Mouse (Mus musculus) induced T-regulatory cell, adult 2 months (primary cell): Measurements from ENCODE around the gene Hnrnpr.

ENCODE experiments used
- DNase-seq: peaks from one replicate; pipeline ENCODE4 v3.0.0-alpha.2; 2012; ENCODE audit warnings: low read depth

Hnrnpr gene

GRCm38 (mm10) chr4:136310229-136311041, at the start of gene Hnrnpr:
Hnrnpr (plus strand) TSS chr4:136310942.
- peak; percentile 99 for DNase-seq

GRCm38 (mm10) chr4:136261912-136262311, 48.8 kb upstream of the Hnrnpr start:
- no peak for DNase-seq

- DNase-seq: no peak
Observed at GRCm38 (mm10) chr4:136263555-136263954, 47.2 kb upstream of the Hnrnpr start.

DNA sequence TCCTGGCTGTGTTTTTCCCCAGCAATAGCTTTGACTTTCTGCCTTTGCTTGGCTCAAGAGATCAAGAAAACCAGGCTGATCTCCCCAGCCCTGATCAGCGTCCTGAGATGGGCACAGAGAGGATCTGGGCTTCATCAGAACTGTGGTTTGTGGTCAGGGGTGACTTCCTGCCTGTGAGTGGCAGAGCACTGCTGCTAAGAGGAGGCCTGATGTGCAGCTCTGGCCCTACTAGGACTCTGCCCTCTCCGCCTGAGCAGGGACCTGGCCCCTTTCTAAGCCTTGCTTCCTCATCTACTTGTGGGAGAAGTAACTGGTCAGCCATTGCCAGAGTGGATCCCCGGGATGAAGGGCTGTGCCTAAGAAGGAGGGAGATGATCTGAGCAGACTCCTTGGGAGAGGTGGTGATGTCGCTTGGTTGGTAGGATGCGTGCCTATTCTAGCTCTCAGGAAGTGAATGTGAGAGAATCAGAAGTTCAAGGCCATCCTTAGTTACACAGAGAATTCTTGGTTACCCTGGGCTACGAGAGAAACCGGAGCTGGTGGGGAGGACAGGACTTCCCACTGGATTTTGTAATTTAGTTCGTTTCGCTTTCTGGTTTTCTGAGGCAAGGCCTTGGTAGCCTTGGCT, 43.9 kb upstream of the Hnrnpr start:
- peak; percentile 85 for DNase-seq

DNA sequence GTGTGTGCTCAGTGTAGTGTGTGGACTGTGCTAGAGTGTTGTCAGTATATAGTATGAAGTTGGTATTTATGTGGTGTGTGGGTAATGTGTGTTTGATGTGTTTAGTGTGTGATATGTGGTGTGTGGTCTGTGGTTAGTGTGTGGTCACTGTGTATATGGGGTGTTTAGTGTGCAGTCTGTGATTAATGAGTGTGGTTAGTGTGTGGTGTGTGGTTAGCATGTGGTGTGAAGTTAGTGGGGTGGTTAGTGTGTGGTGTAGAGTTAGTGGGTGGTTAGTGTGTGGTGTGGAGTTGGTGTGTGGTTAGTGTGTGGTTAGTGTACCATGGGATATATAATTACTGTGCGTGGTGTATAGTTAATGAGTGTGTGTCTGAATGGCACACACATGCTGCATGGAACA, 41.8 kb upstream of the Hnrnpr start:
- peak; percentile 33 for DNase-seq

DNA sequence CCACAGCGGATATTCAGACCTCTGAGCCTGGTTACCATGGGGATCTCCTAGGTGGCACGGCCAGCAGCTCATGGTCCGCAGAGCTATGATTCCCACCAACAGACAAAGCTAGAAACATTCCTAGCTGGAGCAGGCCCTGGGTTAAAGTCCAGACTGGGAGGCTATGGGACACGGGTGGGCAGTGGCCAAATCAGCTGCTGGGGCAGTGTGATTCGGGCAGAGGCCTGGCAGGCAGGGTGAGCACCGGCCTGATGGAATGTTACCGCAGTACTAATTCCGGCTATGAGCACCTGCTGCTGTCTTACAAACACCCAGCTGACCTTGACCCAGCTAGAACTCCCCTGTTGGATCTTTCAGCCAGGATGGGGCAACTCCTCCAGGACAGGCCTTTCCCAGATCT, 40.1 kb upstream of the Hnrnpr start:
- no peak for DNase-seq

- no peak for DNase-seq
Observed at GRCm38 (mm10) chr4:136281097-136281496, 29.6 kb upstream of the Hnrnpr start.

DNA sequence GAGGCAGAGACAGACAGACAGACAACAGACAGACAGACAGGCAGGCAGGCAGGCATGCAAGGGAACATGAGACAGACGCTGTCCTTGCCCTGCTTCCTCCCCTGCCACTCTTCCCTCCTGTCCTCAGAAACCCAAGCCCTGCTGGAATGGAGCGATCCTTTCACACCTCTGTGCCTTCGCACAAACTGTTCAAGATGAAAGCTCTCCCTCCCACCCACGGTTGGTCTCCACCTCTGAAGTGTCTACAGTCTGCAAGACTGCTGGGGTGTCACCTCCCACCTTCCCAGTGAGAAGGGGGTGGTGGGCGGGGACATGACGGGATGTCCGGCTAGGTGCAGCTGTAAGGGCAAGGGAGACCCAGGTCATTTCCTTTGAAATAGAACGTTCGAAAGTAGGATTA, 29.1 kb upstream of the Hnrnpr start:
- DNase-seq: no peak

DNA sequence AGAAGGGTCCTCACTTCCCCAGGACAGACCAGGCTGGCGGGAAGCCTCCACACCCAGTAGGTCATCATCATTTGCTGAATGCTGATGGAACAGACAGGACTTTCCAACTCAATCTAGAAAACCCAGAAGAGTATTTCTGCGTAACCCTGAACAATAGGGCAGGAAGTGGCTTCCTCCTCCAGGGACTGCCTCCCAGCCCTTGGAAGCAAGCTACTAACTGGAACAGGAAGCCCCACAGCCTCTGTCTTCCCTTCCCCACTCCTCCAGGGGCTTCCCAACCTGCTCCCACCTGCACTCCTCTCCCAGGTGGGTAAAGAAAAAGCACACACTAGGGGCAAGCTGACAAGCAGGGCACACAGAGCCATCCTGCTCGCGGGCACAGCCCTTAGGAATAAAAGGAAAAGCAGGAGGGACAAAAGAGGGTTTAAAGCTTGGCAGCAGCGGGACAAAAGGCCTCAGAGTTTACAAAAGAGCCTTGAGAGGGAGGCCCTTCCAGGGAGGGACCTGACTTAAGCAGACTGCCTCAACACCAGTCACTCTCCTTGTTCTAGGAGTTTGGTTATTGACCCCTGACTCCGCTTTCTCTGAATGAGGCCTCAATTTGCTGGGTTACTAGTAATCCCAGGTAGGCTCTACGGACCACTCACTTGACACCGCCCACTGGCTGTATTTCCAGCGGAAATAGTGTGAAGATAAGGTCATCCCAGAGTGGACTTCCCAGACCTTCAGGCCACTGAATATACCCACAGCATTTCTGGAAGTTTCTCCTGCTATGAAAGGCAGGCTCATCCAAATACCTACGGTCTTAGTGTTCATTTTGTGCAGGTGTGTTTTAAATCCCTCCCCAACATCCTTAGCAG, 27.9 kb upstream of the Hnrnpr start:
- DNase-seq: no peak

GRCm38 (mm10) chr4:136283783-136284182, 27.0 kb upstream of the Hnrnpr start:
- no peak for DNase-seq

DNA sequence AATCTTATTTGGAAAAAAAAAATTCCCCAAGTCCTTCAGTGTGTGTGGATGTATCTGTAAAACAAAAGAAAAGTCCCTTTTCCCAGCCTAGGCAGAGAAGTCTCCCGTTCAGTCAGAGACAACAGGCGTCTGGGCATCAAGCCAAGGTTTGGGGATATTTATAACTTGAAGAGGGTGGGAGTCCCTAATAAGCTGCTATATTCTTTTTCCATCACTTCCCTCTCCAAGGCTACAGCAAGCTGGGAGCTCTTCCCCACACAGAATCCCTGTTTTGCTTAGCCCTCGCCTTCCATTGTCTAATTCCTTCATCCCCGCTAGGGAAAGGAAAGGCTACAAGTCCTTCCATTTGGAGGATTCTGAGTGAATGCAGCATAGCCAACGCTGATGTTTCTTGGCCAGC, 26.3 kb upstream of the Hnrnpr start, which contains the start of gene Zfp46:
Zfp46 (plus strand) TSS at position 229 of the 400 bp plus-strand sequence.
- peak; percentile 23 for DNase-seq

- no peak for DNase-seq
Observed at GRCm38 (mm10) chr4:136284891-136285290, 25.9 kb upstream of the Hnrnpr start.

GRCm38 (mm10) chr4:136285348-136285810, 25.4 kb upstream of the Hnrnpr start:
- peak; percentile 94 for DNase-seq

DNA sequence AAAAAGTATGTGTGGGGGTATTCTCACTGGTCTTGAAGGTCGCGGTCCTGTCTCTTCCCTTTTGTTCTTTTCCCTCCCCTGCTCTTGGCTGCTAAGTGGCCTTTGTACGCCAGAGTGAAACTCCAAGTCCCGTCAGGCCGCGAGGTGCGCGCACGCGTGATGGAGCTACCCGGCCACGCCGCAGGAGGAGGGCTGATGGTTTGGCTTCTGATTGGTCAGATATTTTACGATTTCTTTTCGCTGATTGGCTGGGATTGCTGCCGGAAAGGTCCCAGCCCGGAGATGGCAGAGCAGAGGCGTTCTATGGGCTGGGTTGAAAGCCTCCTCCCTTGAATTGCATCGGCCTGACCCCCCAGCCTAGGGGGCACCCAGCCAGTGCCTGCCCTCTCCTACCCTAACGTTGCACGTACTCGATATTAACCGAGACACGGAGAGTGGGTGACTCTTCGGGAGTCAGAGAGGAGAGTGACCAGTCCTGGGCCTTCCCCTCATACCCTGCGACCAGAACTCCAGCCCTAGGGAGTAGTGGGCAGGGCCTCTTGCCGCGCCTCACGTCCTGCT, 24.9 kb upstream of the Hnrnpr start:
- peak; percentile 98 for DNase-seq

GRCm38 (mm10) chr4:136289918-136290780, 20.6 kb upstream of the Hnrnpr start:
- no peak for DNase-seq

DNA sequence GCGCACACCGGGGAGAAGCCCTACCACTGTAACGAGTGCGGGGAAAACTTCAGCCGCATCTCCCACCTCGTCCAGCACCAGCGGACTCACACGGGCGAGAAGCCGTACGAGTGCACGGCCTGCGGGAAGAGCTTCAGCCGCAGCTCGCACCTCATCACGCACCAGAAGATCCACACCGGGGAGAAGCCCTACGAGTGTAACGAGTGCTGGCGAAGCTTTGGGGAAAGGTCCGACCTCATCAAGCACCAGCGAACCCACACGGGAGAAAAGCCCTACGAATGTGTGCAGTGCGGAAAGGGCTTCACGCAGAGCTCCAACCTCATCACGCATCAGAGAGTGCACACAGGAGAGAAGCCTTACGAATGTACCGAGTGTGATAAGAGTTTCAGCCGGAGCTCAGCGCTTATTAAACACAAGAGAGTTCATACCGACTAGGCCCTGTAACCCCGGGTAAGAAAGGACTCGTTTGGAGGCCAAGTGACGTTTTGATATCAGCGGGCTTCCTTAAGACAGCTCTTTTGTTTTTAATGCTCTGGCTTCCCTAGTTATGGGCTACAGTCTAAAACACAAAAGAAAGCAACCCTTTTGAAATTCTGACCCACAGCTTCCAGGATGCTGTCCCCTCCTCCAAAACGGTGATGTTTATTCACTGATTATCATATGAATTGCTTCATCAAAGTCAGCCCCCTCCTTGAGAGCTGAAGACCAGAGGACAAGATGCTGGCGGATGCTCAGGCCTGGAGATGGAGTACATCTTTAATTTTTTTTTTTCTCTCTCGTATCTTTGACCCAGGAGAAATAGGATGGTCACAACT, 19.8 kb upstream of the Hnrnpr start:
- DNase-seq: no peak

GRCm38 (mm10) chr4:136291692-136292091, 19.1 kb upstream of the Hnrnpr start:
- DNase-seq: no peak

DNA sequence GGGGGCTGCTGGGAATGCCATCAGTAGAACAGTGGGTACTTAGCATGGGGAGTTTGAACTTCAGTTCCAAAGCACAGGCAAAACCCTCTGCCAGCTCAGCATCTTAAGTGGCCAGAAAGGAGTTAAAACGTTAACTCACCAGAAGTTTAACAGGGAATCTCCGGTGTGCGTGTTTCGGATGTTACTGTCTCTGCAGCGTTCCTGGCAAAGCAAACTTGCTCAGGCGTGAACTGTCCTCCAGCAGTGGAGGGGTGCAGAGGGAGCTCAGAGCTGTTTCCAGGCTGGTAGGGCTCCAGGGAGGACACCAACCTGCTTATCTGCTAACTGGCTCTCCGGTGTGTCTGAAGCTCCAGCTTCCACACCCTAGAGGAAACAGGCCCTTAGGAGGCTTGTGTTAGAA, 14.8 kb upstream of the Hnrnpr start:
- DNase-seq: no peak

DNA sequence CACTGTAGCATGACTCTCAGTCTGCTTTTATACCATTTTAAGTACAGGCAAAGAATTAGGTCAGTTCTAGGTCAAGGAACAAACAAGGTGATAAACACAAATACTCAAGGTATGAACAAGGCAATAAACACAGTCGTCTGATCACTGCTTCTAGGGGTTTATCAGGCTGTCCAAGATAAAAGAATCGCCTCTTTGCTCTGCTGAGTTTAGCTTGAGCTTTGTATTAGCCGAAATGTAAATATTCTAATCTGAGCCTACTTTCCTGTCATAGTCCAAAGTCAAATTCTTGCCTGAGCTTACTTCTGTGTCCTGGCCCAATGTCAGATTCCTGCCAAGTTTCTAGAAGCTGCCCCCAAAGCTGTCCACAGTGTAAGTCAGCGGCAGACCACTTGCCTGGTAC, 8.3 kb upstream of the Hnrnpr start:
- no peak for DNase-seq

DNA sequence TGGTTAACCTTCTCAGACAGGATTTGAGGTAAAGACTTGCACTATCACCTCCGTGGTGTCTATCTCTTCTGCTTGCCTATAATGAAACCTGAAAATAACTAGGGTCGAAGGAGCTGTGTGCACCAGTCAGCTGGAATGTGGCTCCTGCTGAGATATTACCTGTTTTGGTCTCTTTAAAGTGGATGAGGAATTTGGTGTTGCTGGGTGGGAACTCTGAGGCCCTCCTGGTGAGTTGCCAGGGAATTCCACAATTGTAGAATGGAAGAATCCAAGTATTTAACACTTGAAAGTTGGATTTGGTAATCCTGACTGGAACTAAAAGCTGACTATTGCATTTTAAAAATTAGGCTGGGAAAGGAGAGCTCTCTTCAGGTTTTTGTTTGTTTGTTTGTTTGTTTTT, 6.6 kb upstream of the Hnrnpr start:
- no peak for DNase-seq
